Mouse (Mus musculus): ENCODE measurements at regions not wholly inside any gene's neighbourhood (a gene's known extent, or its start where the extent isn't known, plus 50 kb on each side); places are given as distances from the start of the nearest gene placed in this dataset.
A peak's percentile ranks its signal among the peaks of the same experiment; 100 is the strongest.

DNA sequence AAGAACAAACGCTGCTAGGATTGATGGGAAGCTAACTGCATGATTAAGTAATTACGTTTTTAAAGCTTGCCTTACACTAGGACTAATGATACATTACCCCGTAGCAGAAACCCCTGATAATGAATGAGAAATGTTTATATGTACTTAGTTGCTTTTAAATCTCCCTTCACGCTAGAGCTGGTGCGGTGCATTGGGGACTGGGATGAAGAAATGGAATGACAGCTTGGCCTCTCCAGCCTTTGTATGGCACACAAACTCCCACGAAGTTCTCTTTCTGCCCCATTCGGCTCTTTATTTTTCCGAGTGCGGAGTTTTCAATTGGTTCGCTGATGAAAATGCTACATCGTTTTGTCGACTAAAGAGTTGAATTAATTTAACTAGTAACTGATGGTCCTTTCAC lies 659.8 kb downstream of the Tfap2b start:
- H3K9ac ChIP-seq (replicated peaks), result no peak overlapping the region
- no peak overlapping the region for H3K4me2 ChIP-seq
- no peaks in the 10 kb centered on the region for H3K4me1 ChIP-seq
- no peaks in the 10 kb centered on the region for H3K27me3 ChIP-seq (replicated peaks)
- no peak overlapping the region for H3K4me3 ChIP-seq (replicated peaks)
- WGBS, result 42% methylated on average over 12 of the region's 12 CpGs
- no peak overlapping the region for H3K27ac ChIP-seq (replicated peaks)
- no peak for ATAC-seq (ENCODE audit: low FRiP score)
- no peaks in the 10 kb centered on the region for H3K36me3 ChIP-seq
- H3K9me3 ChIP-seq (replicated peaks), result no peaks in the 10 kb centered on the region

DNA sequence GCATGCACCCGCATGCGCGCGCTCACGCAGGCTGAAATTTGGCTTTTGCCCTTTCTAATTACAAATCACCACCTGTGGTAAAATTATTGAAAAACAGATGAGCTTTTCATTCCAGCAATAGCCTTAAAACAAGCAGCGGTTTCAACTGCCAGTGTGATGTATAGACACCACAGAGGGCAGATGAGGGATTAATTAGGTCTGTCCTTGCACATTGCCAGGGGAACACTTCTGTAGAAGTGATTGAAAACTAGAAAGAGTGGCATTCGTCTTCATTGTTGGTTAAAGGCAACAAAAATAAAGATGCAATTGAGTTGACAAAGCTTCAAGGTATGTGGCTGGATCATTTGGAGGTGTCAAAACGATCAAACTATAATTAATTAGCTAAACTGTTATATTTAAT lies 672.5 kb downstream of the Tfap2b start:
- no peak overlapping the region for H3K9ac ChIP-seq (replicated peaks)

DNA sequence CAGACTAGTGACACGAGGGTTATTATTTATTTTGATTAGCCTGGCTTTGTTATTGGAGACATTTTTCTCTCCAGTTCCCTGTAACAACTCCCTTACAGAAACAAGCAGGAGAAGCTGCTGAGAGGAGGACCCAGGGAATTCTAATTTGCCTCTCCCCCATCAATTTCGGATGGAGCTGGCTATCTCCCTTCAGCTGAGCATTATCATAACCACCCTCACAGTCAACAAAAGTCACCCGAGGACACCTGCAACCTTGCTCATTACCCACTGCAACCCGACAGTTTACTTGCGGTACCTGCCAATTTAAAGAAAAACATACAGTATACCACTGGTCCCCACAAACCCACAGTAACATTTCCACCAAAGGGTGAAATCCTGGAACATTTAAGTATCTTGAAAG lies 690.7 kb downstream of the Tfap2b start:
- WGBS, result 49% methylated on average over 5 of the region's 5 CpGs
- no peak overlapping the region for H3K9ac ChIP-seq (replicated peaks)
- H3K4me2 ChIP-seq, result no peak overlapping the region
- no peak overlapping the region for H3K27ac ChIP-seq (replicated peaks)
- H3K36me3 ChIP-seq, result no peaks in the 10 kb centered on the region
- H3K9me3 ChIP-seq (replicated peaks), result no peaks in the 10 kb centered on the region
- H3K27me3 ChIP-seq (replicated peaks), result no peaks in the 10 kb centered on the region
- ATAC-seq (ENCODE audit: low FRiP score), result peak; percentile 24; the same call in 1 of the 2 replicates
- H3K4me3 ChIP-seq (replicated peaks), result no peak overlapping the region
- H3K4me1 ChIP-seq, result no peaks in the 10 kb centered on the region

More for the DNA sequence above, 672.5 kb downstream of the Tfap2b start:
- H3K36me3 ChIP-seq, result no peaks in the 10 kb centered on the region
- no peaks in the 10 kb centered on the region for H3K4me1 ChIP-seq
- no peaks in the 10 kb centered on the region for H3K9me3 ChIP-seq (replicated peaks)
- 29% methylated on average over 8 of the region's 8 CpGs for WGBS
- 0 out of 2 replicates have a peak overlapping the region, but pooled peaks have one; percentile 5 for H3K4me3 ChIP-seq (replicated peaks)
- H3K4me2 ChIP-seq, result peak overlapping the region; percentile 43
- H3K27me3 ChIP-seq (replicated peaks), result no peaks in the 10 kb centered on the region
- H3K27ac ChIP-seq (replicated peaks), result no peak overlapping the region
- ATAC-seq (ENCODE audit: low FRiP score), result no peak

DNA sequence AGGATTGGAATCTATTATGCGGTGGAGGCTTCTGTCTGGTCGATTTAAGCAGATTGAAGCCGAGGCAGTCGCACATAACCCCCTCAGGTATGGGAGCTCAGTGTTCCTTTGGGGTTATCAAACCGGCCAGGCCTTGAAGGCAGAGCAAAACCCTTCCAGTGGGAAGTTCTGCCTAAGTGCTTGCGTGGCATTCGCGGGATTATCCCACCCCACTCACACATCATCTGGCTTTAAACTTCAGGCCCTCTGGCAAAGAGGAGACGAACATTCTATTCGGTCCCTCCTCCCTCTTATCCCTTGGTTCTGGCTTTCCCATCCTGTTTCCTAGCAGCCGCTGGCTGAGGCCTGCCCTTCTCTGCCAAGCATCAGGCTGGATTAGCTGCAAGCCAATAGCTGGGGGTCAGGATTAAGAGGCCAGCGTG lies 691.2 kb downstream of the Tfap2b start:
- no peaks in the 10 kb centered on the region for H3K4me1 ChIP-seq
- H3K4me3 ChIP-seq (replicated peaks), result no peak overlapping the region
- 44% methylated on average over 12 of the region's 12 CpGs for WGBS
- H3K4me2 ChIP-seq, result no peak overlapping the region
- no peak overlapping the region for H3K9ac ChIP-seq (replicated peaks)
- no peaks in the 10 kb centered on the region for H3K36me3 ChIP-seq
- H3K27ac ChIP-seq (replicated peaks), result no peak overlapping the region
- H3K27me3 ChIP-seq (replicated peaks), result no peaks in the 10 kb centered on the region
- no peaks in the 10 kb centered on the region for H3K9me3 ChIP-seq (replicated peaks)
- ATAC-seq (ENCODE audit: low FRiP score), result peak; percentile 45; the same call in 1 of the 2 replicates

DNA sequence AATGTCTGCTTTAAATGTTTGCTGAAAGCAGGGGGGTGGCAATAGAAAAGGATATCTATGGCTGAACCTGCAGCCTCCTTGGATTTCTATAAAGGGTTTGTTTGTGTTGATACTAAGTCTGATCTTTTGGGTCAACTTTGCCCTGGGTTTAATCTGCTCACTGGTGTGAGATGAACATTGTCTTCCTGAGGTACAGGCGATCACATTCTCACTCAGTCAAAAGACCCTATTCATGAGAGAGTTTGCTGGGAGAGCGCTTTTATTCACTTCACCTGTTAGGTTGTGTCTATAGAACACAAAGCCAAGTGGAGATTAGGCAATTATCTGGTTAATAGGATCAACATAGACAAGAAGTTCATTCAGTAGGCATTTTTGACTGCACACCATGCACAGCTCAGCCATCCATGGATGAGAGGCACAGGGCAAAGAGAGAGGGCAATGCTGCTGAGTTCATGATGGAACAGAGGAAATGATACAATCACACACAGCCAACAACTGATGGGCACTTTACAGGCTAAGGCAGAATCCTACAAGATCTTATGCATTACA lies 692.3 kb downstream of the Tfap2b start:
- H3K9me3 ChIP-seq (replicated peaks), result no peaks in the 10 kb centered on the region
- ATAC-seq (ENCODE audit: low FRiP score), result no peak
- H3K9ac ChIP-seq (replicated peaks), result no peak overlapping the region
- 53% methylated on average over 2 of the region's 2 CpGs for WGBS
- H3K27ac ChIP-seq (replicated peaks), result no peak overlapping the region
- no peak overlapping the region for H3K4me2 ChIP-seq
- no peak overlapping the region for H3K4me3 ChIP-seq (replicated peaks)
- no peaks in the 10 kb centered on the region for H3K4me1 ChIP-seq
- no peaks in the 10 kb centered on the region for H3K27me3 ChIP-seq (replicated peaks)
- no peaks in the 10 kb centered on the region for H3K36me3 ChIP-seq

DNA sequence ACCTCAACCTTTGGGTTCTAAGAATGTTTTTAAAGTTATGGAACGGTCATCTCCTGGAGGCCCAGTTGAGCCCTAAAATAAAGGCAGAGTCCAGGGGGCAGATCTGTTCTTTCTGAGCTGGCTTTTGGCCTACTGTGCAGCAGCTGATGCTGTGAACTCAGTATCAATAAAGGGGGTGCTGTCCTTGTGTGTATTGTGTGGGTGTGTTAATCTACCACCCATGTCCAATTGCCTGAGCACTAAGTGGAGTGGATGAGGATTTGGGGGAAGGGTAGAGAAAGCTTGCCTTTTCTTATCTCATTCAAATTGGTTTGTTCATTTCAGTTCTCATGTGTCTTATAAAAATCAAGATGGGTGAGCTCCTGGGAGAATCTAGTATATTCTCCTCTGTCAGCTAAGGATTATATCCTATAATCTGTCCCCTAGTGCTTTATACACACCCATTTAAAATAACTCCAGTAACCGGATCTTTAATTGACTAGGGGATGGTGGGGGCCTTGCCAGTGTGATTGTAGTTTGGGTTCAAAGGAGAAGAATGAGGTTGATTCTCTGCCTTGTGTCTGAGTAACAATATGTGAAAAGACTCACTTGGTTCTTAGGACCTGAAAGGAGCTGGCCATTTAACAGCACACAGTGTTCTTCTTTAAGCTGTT lies 703.6 kb downstream of the Tfap2b start:
- H3K4me3 ChIP-seq (replicated peaks), result no peak overlapping the region
- no peaks in the 10 kb centered on the region for H3K9me3 ChIP-seq (replicated peaks)
- no peak overlapping the region for H3K4me2 ChIP-seq
- H3K27me3 ChIP-seq (replicated peaks), result no peaks in the 10 kb centered on the region
- H3K27ac ChIP-seq (replicated peaks), result no peak overlapping the region
- no peak for ATAC-seq (ENCODE audit: low FRiP score)
- 31% methylated on average over 2 of the region's 2 CpGs for WGBS
- no peak overlapping the region for H3K9ac ChIP-seq (replicated peaks)
- H3K4me1 ChIP-seq, result no peaks in the 10 kb centered on the region
- no peaks in the 10 kb centered on the region for H3K36me3 ChIP-seq

DNA sequence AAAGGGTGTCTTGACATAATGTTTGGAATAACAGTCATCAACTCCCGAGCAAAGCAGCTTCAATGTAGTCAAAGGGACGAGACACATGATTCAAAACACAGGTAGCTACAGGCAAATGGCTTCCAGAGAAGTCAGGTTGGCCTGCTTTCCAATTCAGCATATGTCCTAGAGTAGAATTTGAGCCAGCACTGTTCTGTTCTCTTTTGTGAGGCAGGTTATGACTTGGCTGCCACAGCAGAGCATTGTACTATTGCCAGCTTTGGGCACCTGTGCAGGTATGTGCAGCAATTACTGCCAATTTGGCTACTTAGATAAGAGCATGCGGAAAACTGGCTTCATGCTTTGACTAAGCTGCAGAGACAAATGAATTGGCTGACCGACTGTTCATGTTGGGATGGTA lies 699.1 kb downstream of the Pkhd1 start:
- no peak for ATAC-seq (ENCODE audit: low FRiP score)
- Histone ChIP-seq H3K36me3 (no peaks in the 10 kb centered on the region), H3K27me3 (replicated peaks) (no peaks in the 10 kb centered on the region), H3K4me1 (no peaks in the 10 kb centered on the region), H3K4me3 (replicated peaks) (no peak overlapping the region), H3K9ac (replicated peaks) (no peak overlapping the region), H3K27ac (replicated peaks) (no peak overlapping the region), H3K4me2 (no peak overlapping the region), H3K9me3 (replicated peaks) (no peaks in the 10 kb centered on the region)
- 89% methylated on average over 4 of the region's 4 CpGs for WGBS

DNA sequence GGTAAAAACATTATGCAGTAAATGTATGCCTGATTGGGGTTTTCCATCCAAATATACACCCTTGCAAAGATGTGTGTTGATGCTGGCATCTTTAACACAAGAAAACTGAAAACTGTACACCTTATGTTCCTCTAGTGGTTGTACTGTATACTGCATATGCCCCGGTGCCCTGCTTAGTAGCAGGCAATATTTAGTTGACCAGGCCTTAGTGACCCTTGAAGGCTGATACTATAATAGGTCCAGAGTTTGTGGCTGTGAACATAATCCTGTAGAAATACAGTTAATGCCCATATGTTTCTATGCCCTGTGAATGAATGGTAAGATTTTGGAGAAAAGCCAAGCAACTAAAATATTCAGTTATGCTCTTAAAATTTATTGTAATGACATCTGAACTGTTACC lies 690.7 kb downstream of the Pkhd1 start:
- Histone ChIP-seq H3K27ac (replicated peaks) (no peak overlapping the region), H3K9me3 (replicated peaks) (no peaks in the 10 kb centered on the region), H3K27me3 (replicated peaks) (no peaks in the 10 kb centered on the region), H3K9ac (replicated peaks) (no peak overlapping the region), H3K4me1 (no peaks in the 10 kb centered on the region), H3K4me2 (no peak overlapping the region), H3K4me3 (replicated peaks) (no peak overlapping the region), H3K36me3 (no peaks in the 10 kb centered on the region)
- WGBS, result 75% methylated on average over 1 of the region's 1 CpGs
- ATAC-seq (ENCODE audit: low FRiP score), result no peak

DNA sequence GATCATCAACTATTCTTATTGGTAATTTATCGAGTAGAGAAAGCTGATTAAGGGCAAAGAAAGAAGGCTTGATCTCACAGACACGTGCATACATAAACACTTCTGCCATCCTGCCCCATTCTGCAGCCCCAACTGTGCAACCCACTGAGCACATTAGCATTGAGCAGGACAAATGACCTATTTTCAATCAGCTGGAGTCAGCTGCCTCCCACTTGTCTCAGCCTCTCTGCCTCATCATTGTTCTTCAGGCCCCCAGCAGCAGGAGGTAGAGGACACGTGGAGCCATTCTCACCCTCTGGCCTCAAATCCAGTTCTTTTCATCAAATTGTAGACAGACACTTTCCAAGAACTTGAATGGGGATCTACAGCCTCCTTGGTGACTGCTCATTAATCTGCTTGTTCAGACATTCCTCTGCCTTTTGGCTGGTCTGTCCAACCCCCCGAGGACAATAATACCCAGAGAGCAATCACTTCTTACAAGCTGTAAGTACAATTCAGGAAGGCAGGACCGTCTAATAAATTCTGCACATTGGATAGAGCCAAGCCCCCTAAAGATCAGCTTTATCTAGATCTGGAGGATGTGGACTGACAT lies 690.0 kb downstream of the Pkhd1 start:
- WGBS, result 8% methylated on average over 5 of the region's 5 CpGs
- Histone ChIP-seq H3K27me3 (replicated peaks) (no peaks in the 10 kb centered on the region), H3K4me3 (replicated peaks) (no peak overlapping the region), H3K4me1 (no peaks in the 10 kb centered on the region), H3K4me2 (no peak overlapping the region), H3K9ac (replicated peaks) (no peak overlapping the region), H3K27ac (replicated peaks) (no peak overlapping the region), H3K36me3 (no peaks in the 10 kb centered on the region), H3K9me3 (replicated peaks) (no peaks in the 10 kb centered on the region)
- peak; percentile 45 for ATAC-seq (ENCODE audit: low FRiP score)

DNA sequence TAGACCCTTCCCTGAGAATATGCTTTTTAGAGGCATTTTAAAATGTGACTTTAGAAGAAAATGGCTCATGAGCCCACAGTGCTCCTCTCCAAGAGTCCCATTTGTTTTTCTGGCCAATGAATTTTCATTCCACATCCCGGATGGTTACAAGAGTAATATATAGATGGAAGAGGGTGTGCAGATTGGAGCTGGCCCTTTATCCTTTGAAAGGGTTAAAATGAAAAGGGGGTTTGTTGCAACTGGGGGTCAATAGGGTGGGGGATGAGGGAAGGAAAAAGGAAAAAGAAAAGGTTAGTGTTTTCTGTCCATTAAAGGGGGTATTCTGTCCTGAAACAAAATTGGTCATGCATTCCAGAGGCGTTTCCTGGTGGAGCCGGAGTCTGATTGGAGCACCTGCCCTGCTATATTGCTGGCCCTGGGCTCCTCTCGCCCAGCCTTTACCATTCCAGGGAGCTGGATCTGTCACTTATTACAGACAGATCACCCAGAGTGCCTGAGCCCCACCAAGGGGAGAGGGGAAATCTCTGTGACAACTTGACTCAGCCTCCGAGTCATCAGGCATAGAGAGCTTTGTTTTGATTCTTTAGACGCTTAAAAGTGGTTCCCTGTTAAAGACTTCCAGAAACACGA lies 666.7 kb downstream of the Pkhd1 start:
- ATAC-seq (ENCODE audit: low FRiP score), result peak; percentile 63; the same call in 1 of the 2 replicates
- WGBS, result 11% methylated on average over 7 of the region's 7 CpGs

DNA sequence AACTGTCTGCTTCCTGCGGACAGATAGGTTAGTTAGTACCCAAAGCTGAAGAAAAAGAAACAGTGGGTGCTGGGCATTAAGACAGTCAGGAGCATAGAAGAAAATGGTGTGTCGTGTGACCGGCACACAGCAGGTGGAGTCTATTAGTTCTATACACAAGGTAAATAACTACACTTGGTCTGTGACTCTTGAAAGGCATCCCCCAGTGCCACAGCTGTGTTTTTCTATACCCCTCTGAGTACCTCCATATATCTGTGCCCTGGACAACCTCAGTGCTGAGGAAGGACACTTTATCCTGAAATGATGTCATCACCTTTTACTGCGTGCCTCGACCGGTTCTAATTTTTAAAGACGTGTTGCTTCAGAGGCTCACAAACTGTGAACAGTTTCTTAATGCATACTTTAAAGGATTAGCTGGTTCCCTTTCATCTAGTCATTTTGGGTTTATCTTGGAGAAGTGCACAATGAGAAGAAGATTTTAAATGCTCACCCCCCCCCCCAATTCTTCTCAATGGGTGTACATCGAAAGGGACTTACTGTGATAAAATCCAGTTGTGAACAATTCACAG lies 666.1 kb downstream of the Pkhd1 start:
- 11% methylated on average over 8 of the region's 8 CpGs for WGBS
- Histone ChIP-seq H3K9me3 (replicated peaks) (no peaks in the 10 kb centered on the region), H3K27ac (replicated peaks) (no peak overlapping the region), H3K36me3 (no peaks in the 10 kb centered on the region), H3K9ac (replicated peaks) (no peak overlapping the region), H3K4me3 (replicated peaks) (no peak overlapping the region), H3K27me3 (replicated peaks) (no peaks in the 10 kb centered on the region), H3K4me1 (peaks cover 9% of the 10 kb centered on the region; the same call in 1 of the 2 replicates), H3K4me2 (peak overlapping the region; percentile 35)
- peak; percentile 31; the same call in 1 of the 2 replicates for ATAC-seq (ENCODE audit: low FRiP score)

More for the DNA sequence above, 666.7 kb downstream of the Pkhd1 start:
- no peak overlapping the region for H3K4me3 ChIP-seq (replicated peaks)
- H3K27ac ChIP-seq (replicated peaks), result no peak overlapping the region
- no peak overlapping the region for H3K9ac ChIP-seq (replicated peaks)
- peak overlapping the region; percentile 35 for H3K4me2 ChIP-seq
- H3K4me1 ChIP-seq, result peaks cover 9% of the 10 kb centered on the region; the same call in 1 of the 2 replicates
- H3K27me3 ChIP-seq (replicated peaks), result no peaks in the 10 kb centered on the region
- H3K36me3 ChIP-seq, result no peaks in the 10 kb centered on the region
- no peaks in the 10 kb centered on the region for H3K9me3 ChIP-seq (replicated peaks)
